Mouse (Mus musculus) hindbrain, embryonic 13.5 days (tissue): ENCODE data around the gene Kif1c. TPM values are rescaled to one million over a fixed set of nuclear protein-coding genes. Genes with fewer than 3 reads are reported as not detected.

ENCODE experiments used
- ATAC-seq: fragments of 200-750 bp; cut with Nextera tagmentation; 2 replicates; pipeline ENCODE4 v1.8.0; 2017; ENCODE audit warnings: moderate TSS enrichment; ENCODE audit not compliant: low FRiP score
- H3K27ac ChIP-seq: fragments of 300-500 bp; sonication (generic); 2 replicates; pipeline ENCODE4 v1.5.1; 2015; ENCODE audit warnings: inconsistent platforms, mild to moderate bottlenecking, moderate library complexity
- H3K27me3 ChIP-seq: fragments of 300-500 bp; sonication (generic); 2 replicates; pipeline ENCODE4 v1.6.1; 2015; ENCODE audit warnings: mild to moderate bottlenecking, inconsistent platforms
- H3K36me3 ChIP-seq: fragments of 300-500 bp; sonication (generic); 2 replicates; pipeline ENCODE4 v1.6.1; 2015; ENCODE audit warnings: mild to moderate bottlenecking, inconsistent platforms
- H3K4me1 ChIP-seq: fragments of 300-500 bp; sonication (generic); replicated peaks from 2 replicates; pipeline ENCODE4 v1.6.1; 2015; ENCODE audit warnings: inconsistent platforms
- H3K4me2 ChIP-seq: fragments of 300-500 bp; sonication (generic); 2 replicates; pipeline ENCODE4 v1.6.1; 2015; ENCODE audit warnings: inconsistent platforms, mild to moderate bottlenecking, moderate library complexity
- H3K4me3 ChIP-seq: fragments of 300-500 bp; sonication (generic); 2 replicates; pipeline ENCODE4 v1.5.1; 2015; ENCODE audit warnings: mild to moderate bottlenecking, inconsistent platforms
- H3K9ac ChIP-seq: fragments of 300-500 bp; sonication (generic); 2 replicates; pipeline ENCODE4 v1.6.1; 2015; ENCODE audit warnings: mild to moderate bottlenecking, inconsistent platforms
- H3K9me3 ChIP-seq: fragments of 300-500 bp; sonication (generic); 2 replicates; pipeline ENCODE4 v1.6.1; 2016; ENCODE audit warnings: inconsistent platforms
- WGBS: fragments of 180-500 bp; shearing (Covaris S2); methylation state at CpG from one replicate; pipeline ENCODE4 v1.1.7; 2015; 5-methylcytosine and 5-hydroxymethylcytosine counted together
- polyA plus RNA-seq: library from polyadenylated mRNA; unstranded; fragments of >200 nt; fragmentation: Nextera tagmentation; extraction: Ambion mirVana; gene quantifications from 2 replicates; pipeline ENCODE4 v1.2.1, GENCODE M21; 2015

The Kif1c gene
- polyA plus RNA-seq, 1 experiment from 2014 or later, result 1.7 TPM

DNA sequence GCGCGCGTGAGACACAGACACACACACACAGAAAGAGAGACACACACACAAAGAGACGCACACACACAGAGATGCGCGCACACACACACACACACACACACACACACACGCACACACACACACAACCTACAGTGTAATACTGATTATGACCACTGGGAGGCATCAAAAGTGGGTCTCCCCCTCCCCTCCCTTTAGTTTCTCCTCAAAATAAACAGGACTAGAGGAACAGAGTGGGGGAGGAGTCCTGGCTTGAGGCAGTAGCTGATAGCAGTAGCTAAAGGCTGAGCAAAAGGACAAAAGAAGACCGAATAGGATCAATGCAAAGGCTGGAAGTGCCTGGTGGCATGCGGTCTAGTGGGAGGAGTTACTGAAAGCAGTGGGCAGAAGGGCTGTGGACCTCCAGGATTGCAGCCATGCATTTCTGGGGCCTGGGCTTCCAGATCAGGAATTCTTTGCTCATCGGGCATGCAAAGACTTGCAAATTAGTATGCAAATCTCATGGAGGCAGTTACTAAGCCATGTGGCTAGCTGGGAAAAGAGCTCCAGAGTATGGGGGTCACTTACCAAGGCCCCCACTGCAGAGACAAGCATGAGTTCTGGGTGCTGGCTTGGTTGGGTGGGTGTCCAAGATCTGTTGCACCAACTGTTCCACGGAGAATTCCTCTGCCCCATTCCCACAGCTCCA is 18.3 kb upstream of the Kif1c start:
- 15% methylated on average over 11 of the region's 11 CpGs for WGBS
- peaks cover 71% of the 10 kb centered on the region for H3K36me3 ChIP-seq
- no peaks in the 10 kb centered on the region for H3K9me3 ChIP-seq
- peak; percentile 69 for ATAC-seq
- peaks cover 29% of the 10 kb centered on the region for H3K4me1 ChIP-seq
- H3K9ac ChIP-seq, result peak overlapping the region; percentile 49; the same call in 1 of the 2 replicates
- H3K4me2 ChIP-seq, result peak overlapping the region; percentile 17
- H3K27me3 ChIP-seq, result no peaks in the 10 kb centered on the region
- no peak overlapping the region for H3K4me3 ChIP-seq
- H3K27ac ChIP-seq, result peak overlapping the region; percentile 78

DNA sequence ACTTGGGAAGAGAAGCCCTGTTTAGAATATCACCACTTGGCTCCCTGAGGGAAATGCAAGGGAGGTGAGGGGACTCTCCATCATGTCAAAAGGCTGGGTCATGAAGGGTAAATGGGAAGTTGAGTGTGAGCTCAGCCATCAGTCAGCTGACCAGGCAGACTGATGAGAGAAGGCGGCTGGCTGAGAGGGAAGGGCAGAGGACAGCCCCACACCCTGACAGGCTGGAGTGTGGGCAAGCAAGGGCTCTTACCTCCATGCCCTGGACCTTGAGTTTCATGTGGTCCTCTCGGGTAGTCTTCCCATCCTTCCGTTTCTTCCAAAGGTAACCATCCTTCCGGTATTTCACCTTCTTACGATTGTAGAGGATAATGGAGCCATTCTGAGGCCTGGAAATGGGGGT is 16.7 kb upstream of the Kif1c start:
- Histone ChIP-seq H3K27me3 (no peaks in the 10 kb centered on the region), H3K4me1 (peaks cover 40% of the 10 kb centered on the region), H3K9me3 (no peaks in the 10 kb centered on the region), H3K36me3 (peaks cover 63% of the 10 kb centered on the region), H3K4me3 (no peak overlapping the region), H3K27ac (no peak overlapping the region), H3K9ac (no peak overlapping the region), H3K4me2 (no peak overlapping the region)
- WGBS, result 96% methylated on average over 5 of the region's 5 CpGs
- ATAC-seq, result no peak

DNA sequence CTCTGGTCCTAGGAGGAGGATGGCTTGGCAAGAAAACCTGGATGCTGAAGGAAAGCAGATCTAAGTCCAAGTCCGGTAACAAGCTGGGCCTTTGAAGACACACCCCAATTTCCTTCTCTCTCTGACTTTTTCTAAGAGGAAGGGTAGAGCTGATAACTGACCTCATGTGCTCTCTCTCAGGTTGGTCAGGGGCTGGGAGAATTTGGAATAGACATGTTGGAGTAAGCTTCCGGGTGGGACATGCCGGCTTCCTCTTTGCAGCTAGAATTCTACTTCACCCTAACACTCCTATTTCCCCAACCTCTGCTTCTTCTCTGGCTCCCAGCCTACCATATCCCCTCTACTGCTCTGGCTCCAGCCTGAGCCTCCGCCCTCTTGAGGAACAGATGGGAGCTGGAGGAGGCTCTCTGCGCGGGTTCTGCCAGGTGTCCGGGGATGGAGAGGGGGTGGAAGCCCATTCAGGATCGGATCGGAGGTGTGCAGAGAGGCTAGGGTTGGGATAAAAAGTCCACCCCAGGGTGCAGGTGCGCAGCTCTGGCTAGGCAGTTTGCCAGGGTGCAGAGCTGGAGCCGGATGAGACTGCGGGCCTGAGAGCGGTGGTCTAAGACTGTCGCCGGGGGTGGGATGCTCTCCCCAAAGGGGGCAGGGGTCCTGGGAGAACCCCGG is 13.3 kb upstream of the Kif1c start:
- H3K4me1 ChIP-seq, result peaks cover 35% of the 10 kb centered on the region
- 4% methylated on average over 16 of the region's 16 CpGs for WGBS
- H3K9me3 ChIP-seq, result no peaks in the 10 kb centered on the region
- H3K4me3 ChIP-seq, result peak overlapping the region; percentile 83
- H3K27ac ChIP-seq, result peak overlapping the region; percentile 88
- peak; percentile 61 for ATAC-seq
- peaks cover 39% of the 10 kb centered on the region for H3K36me3 ChIP-seq
- H3K4me2 ChIP-seq, result peak overlapping the region; percentile 86
- peak overlapping the region; percentile 88 for H3K9ac ChIP-seq
- H3K27me3 ChIP-seq, result no peaks in the 10 kb centered on the region

DNA sequence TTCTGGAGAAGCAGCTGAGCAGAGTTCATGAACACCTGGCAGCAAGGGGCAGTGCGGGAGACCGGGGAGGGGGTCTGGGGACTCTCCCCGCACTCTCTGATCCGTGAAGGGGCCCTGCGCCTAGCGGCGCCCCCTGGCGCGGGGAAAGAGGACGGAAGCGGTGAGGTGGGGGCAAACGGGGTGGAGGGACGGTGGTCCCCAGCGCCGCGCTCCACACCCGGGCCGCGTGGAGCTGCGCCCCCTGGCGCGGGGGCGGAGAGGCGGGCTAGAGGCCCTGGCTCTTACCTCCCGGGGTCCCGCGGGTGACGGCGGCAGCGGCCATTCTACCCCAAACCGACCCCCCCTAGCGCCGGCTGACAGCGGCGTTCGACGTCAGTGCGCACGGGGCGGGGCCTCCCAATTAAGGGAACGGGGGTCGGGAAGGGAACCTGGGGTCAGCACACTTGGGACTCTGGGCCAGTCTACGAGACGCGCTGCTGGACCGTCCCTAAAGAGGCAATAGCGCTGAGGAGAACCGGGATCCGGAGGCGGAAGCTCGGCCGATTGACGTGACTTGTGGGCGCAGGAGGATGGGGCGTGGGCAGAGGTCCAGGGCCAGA is 12.6 kb upstream of the Kif1c start, which contains the start of gene Camta2:
Gene Camta2, minus strand, starts transcription at position 505 of the 599 bp plus-strand sequence.
- Histone ChIP-seq H3K27me3 (no peaks in the 10 kb centered on the region), H3K4me1 (peaks cover 29% of the 10 kb centered on the region), H3K36me3 (peaks cover 32% of the 10 kb centered on the region), H3K27ac (peak within 1 kb of the TSS; percentile 88), H3K9ac (peak within 1 kb of the TSS; percentile 88), H3K9me3 (no peaks in the 10 kb centered on the region), H3K4me3 (peak within 1 kb of the TSS; percentile 83), H3K4me2 (peak within 1 kb of the TSS; percentile 86)
- peak; percentile 83 for ATAC-seq
- WGBS, result under 1% methylated on average over 46 of the region's 55 CpGs

DNA sequence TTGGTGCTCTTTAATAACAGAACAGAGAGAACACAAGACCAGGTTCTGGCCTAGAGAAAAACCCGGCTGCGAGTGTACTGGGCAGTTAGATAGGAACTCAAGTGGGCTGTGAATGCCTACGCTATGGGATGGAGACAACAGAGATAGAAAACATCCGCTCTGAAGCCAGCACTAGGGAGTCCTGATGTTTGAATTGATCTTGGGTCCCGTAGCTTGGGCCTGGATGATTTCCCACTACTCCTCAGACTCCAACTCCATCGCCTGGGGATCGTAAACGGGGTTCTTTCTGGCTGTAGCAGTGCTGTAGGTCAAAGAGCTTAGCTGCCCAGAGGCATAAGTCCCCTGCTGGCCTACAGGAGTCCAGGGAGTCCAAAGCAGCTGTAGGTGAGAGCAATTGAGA is 12.0 kb upstream of the Kif1c start:
- peaks cover 27% of the 10 kb centered on the region for H3K4me1 ChIP-seq
- H3K9me3 ChIP-seq, result no peaks in the 10 kb centered on the region
- H3K4me3 ChIP-seq, result peak overlapping the region; percentile 83
- ATAC-seq, result peak; percentile 12; the same call in 1 of the 2 replicates
- H3K27ac ChIP-seq, result peak overlapping the region; percentile 88
- H3K36me3 ChIP-seq, result peaks cover 25% of the 10 kb centered on the region
- H3K9ac ChIP-seq, result peak overlapping the region; percentile 88
- H3K4me2 ChIP-seq, result peak overlapping the region; percentile 86
- no peaks in the 10 kb centered on the region for H3K27me3 ChIP-seq
- whole genome bisulfite sequencing, result 11% methylated on average over 8 of the region's 8 CpGs

DNA sequence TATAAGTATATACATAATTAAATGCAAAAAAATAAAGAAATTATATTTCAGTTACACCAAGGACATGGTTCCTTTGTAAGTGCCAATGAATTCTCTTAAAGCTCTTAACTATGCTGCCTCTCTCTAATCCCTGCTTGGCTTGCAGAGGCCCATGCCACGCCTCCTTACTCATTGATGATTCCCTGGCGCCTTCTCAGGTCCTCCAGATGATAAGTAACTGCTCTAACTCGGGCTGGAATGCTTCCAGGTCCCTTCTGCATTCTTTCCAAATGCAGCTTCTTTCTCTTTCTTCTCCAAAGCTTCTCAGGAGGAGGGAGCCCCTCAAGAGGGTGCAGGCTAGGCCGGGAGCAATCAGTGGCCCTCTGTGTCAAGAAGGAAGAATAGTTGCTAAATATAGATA is 10.8 kb upstream of the Kif1c start:
- 67% methylated on average over 4 of the region's 4 CpGs for WGBS
- no peak for ATAC-seq

DNA sequence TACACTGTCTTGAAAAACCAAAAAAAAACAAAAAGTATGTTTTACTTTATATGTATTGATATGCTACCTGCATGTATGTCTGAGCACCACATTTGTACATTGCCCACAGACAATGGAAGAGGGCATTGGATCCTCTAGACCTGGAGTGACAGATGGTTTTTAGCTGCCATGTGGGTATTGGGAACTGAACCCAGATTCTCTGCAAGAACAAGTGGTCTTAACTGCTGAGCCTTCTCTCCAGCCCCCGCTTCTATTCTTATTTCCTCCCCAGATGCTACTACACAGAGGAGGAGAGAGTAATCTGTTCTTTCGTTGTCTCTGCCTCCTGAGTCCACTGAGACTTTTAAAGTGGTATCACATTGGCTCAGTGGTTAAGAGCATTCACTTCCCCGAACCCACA is 6.8 kb upstream of the Kif1c start:
- Histone ChIP-seq H3K36me3 (no peaks in the 10 kb centered on the region), H3K27me3 (no peaks in the 10 kb centered on the region), H3K9me3 (no peaks in the 10 kb centered on the region), H3K9ac (no peak overlapping the region), H3K4me2 (no peak overlapping the region), H3K4me3 (no peak overlapping the region), H3K4me1 (peaks cover 7% of the 10 kb centered on the region), H3K27ac (no peak overlapping the region)
- no peak for ATAC-seq
- 70% methylated on average over 3 of the region's 3 CpGs for WGBS

More for the DNA sequence above, 10.8 kb upstream of the Kif1c start:
- Histone ChIP-seq H3K4me2 (no peak overlapping the region), H3K4me1 (peaks cover 27% of the 10 kb centered on the region), H3K36me3 (peaks cover 14% of the 10 kb centered on the region), H3K27me3 (no peaks in the 10 kb centered on the region), H3K27ac (no peak overlapping the region), H3K9me3 (no peaks in the 10 kb centered on the region), H3K4me3 (no peak overlapping the region), H3K9ac (no peak overlapping the region)

DNA sequence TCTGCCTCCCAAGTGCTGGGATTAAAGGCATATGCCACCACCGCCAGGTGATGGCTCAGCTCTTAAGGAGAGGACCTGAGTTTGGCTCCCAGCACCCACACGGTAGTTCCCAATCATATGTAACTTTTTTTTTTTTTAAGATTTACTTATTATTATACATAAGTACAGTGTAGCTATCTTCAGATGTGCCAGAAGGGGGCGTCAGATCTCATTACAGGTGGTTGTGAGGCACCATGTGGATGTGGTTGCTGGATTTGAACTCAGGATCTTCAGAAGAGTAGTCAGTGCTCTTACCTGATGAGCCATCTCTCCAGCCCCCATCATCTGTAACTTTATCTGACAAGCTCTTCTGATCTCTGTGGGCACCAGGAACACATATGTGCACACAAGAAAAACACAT is 3.0 kb upstream of the Kif1c start:
- no peaks in the 10 kb centered on the region for H3K36me3 ChIP-seq
- no peaks in the 10 kb centered on the region for H3K27me3 ChIP-seq
- ATAC-seq, result no peak
- 71% methylated on average over 3 of the region's 3 CpGs for WGBS
- H3K27ac ChIP-seq, result no peak overlapping the region
- no peak overlapping the region for H3K4me2 ChIP-seq
- peaks cover 21% of the 10 kb centered on the region for H3K4me1 ChIP-seq
- no peak overlapping the region for H3K4me3 ChIP-seq
- H3K9me3 ChIP-seq, result no peaks in the 10 kb centered on the region
- no peak overlapping the region for H3K9ac ChIP-seq

DNA sequence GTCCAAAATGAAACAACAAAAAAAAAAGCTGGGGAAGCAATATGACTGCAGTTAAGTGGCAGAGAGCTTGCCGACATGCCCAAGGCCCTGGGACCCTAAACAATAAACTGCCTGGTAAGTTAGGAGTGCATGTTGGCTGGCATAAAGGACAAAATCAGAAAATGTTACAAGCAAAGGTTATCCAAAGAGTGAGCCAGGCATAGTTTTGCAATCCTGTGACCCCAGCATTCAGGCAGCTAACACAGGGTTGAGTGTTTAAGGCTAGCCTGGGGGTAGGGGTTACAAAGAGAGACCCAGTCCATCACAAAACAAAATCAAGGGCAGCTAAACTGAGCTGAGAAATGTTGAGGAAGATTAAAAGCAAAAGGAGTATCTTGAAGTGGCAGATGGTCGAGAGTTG is 1.3 kb upstream of the Kif1c start:
- 75% methylated on average over 2 of the region's 2 CpGs for WGBS
- Histone ChIP-seq H3K4me2 (no peak overlapping the region), H3K4me3 (no peak overlapping the region)

DNA sequence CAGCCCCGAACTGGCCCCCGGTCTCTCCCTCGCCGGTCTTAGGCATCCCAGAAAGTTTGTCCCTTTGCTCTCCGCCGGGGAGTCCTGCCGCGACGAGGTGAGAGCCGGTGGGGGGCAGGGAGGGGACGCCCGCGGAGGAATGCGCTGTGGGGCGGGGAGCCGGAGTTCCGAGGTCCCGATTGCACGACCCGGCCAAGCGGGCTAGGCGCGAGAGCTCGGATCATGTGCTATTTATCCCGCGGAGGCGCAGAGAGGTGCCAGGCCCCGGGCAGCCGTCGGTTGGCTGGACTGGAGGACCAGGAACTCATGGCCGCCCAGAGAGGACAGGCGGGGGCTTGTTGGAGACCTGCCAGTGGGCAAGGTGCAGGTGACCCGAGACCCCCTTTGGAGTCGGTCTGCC is 265 bp downstream of the Kif1c start:
- WGBS, result under 1% methylated on average over 33 of the region's 34 CpGs
- ATAC-seq, result peak; percentile 36
- H3K9me3 ChIP-seq, result no peaks in the 10 kb centered on the region
- peak overlapping the region; percentile 89 for H3K4me2 ChIP-seq
- peak overlapping the region; percentile 91 for H3K4me3 ChIP-seq
- no peaks in the 10 kb centered on the region for H3K27me3 ChIP-seq
- peak overlapping the region; percentile 95 for H3K9ac ChIP-seq
- peaks cover 26% of the 10 kb centered on the region for H3K4me1 ChIP-seq
- H3K36me3 ChIP-seq, result peaks cover 25% of the 10 kb centered on the region
- peak overlapping the region; percentile 93 for H3K27ac ChIP-seq

More for the DNA sequence above, 1.3 kb upstream of the Kif1c start:
- peaks cover 26% of the 10 kb centered on the region for H3K4me1 ChIP-seq
- no peaks in the 10 kb centered on the region for H3K27me3 ChIP-seq
- no peak overlapping the region for H3K27ac ChIP-seq
- no peaks in the 10 kb centered on the region for H3K9me3 ChIP-seq
- H3K9ac ChIP-seq, result no peak overlapping the region
- H3K36me3 ChIP-seq, result peaks cover 10% of the 10 kb centered on the region
- ATAC-seq, result no peak

DNA sequence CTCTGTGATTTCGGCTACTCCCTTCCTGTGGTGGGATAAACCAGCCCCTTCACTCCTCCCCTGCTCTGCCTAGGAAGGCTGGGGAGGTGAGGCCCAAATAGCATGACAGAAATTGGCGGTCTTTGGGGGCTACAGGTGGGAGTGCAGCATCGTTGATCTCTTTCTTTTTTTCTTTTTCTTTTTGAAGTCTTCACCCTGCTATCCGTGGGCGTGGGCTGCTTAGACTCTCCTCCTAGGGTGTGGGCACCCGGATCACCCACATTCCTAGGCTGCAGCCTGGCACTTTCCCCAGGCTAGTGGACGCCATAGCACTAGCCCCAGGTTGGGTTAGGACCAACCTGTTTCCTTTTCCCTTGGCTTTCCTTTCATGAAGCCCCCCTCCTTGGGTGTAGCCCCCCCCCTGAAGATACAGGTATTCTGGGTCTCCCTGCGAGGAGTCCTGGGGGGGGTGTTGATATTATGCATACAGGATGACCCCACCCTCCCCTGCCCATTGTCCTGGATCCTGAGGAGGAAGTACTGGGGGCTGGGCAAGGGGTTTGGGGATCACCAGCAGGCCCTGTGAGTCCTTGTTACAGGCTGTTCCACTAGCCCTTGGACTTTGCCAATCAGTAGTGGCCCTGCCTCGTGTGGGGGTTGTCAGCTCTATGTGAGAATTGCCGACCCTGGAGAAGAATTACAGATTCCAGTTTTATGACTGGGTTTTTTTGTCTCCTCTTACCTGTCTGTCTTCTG is 1.0 kb downstream of the Kif1c start:
- H3K9me3 ChIP-seq, result no peaks in the 10 kb centered on the region
- WGBS, result 14% methylated on average over 10 of the region's 10 CpGs
- no peak for ATAC-seq
- peaks cover 33% of the 10 kb centered on the region for H3K36me3 ChIP-seq
- peak overlapping the region; percentile 89 for H3K4me2 ChIP-seq
- H3K9ac ChIP-seq, result peak overlapping the region; percentile 95
- peak overlapping the region; percentile 91 for H3K4me3 ChIP-seq
- H3K27me3 ChIP-seq, result no peaks in the 10 kb centered on the region
- H3K27ac ChIP-seq, result no peak overlapping the region
- peaks cover 26% of the 10 kb centered on the region for H3K4me1 ChIP-seq
